Mouse (Mus musculus) MEL (cell line): ENCODE data around the gene Syt10.

ENCODE experiments used
- CHD2 ChIP-seq: IDR thresholded peaks from 2 replicates; pipeline ENCODE4 v1.6.1; 2011; ENCODE audit warnings: low read length, improper control_type of control experiment
- CTCF ChIP-seq, 3 experiments: IDR thresholded peaks in 2 of 3; conservative IDR thresholded peaks in 1 of 3; 2 replicates each; pipeline ENCODE4 v1.5.1; 2011 to 2012; ENCODE audit warnings: low read length in 3 of 3, low read depth in 2 of 3, mild to moderate bottlenecking in 2 of 3, improper control_type of control experiment in 1 of 3, inconsistent platforms in 1 of 3, mixed read lengths in 1 of 3, moderate library complexity in 1 of 3; ENCODE audit not compliant: control insufficient read depth in 1 of 3, insufficient read depth in 1 of 3, poor library complexity in 1 of 3, severe bottlenecking in 1 of 3
- E2F4 ChIP-seq: IDR thresholded peaks from 2 replicates; pipeline ENCODE4 v1.6.1; 2011; ENCODE audit warnings: low read depth, low read length, improper control_type of control experiment, borderline replicate concordance
- MAX ChIP-seq: IDR thresholded peaks from 2 replicates; pipeline ENCODE4 v1.6.1; 2011; ENCODE audit warnings: low read length, improper control_type of control experiment
- MAZ ChIP-seq: IDR thresholded peaks from 2 replicates; pipeline ENCODE4 v1.6.1; 2012; ENCODE audit warnings: low read depth, mild to moderate bottlenecking, inconsistent platforms, low read length, improper control_type of control experiment
- POLR2A ChIP-seq, 2 experiments: IDR thresholded peaks; 2 replicates each; pipeline ENCODE4 v1.6.1; 2011 to 2012; ENCODE audit warnings: low read length in 2 of 2, mild to moderate bottlenecking in 2 of 2, control low read depth in 1 of 2, improper control_type of control experiment in 1 of 2, low read depth in 1 of 2, moderate library complexity in 1 of 2; ENCODE audit not compliant: control insufficient read depth in 1 of 2, insufficient read depth in 1 of 2, poor library complexity in 1 of 2
- POLR2AphosphoS5 ChIP-seq: IDR thresholded peaks from 2 replicates; pipeline ENCODE4 v1.6.1; 2012; ENCODE audit warnings: low read depth, borderline replicate concordance, mild to moderate bottlenecking, inconsistent platforms, low read length, moderate library complexity, mixed read lengths
- ZC3H11A ChIP-seq: IDR thresholded peaks from 2 replicates; pipeline ENCODE4 v1.6.1; 2012; ENCODE audit warnings: low read depth, mild to moderate bottlenecking, inconsistent platforms, low read length, improper control_type of control experiment

- TF ChIP-seq CHD2 (no peak), MAX (no peak), POLR2A (IDR thresholded peaks at IDR 0.05; ENCODE audit: control insufficient read depth in 1 of 2, insufficient read depth in 1 of 2, low read depth in 1 of 2, low read length in 2 of 2, poor library complexity in 1 of 2) (no peak), POLR2AphosphoS5 (no peak), CTCF (IDR thresholded peaks at IDR 0.05 in 2 of 3, conservative IDR thresholded peaks at IDR 0.05 in 1 of 3; ENCODE audit: control insufficient read depth in 1 of 3, insufficient read depth in 1 of 3, low read depth in 2 of 3, low read length in 3 of 3, poor library complexity in 1 of 3, severe bottlenecking in 1 of 3) (no peak), MAZ (no peak), ZC3H11A (no peak), E2F4 (no peak)
These were observed 61.7 kb downstream of the Syt10 start for GRCm38 (mm10) chr15:89779928-89780327.
